In genomic region chr15:4025508-4025904, GRCm38 (mm10) we compare ENCODE assay signal across 8 mouse cellular contexts. TPM values are rescaled to one million over a fixed set of nuclear protein-coding genes. Genes with fewer than 3 reads are reported as not detected.
DNase-seq lines count a peak whose midpoint lies in the region.

No protein-coding gene starts in this region.

- intact Hi-C loops in heart, postnatal 14 days (cut with DNase I) = no loop called here

- H3K36me3 ChIP-seq in embryonic facial prominence, embryonic 10.5 days (replicated peaks) = no peaks in the 10 kb centered on the region
- H3K36me3 ChIP-seq in midbrain, embryonic 10.5 days = no peaks in the 10 kb centered on the region

- H3K27me3 ChIP-seq in embryonic facial prominence, embryonic 10.5 days (replicated peaks; ENCODE audit: low read depth, poor library complexity, severe bottlenecking) = peaks cover 12% of the 10 kb centered on the region; the same call in 1 of the 2 replicates
- peaks cover 22% of the 10 kb centered on the region for H3K27me3 ChIP-seq in midbrain, embryonic 10.5 days (ENCODE audit: low read depth, poor library complexity, severe bottlenecking)

- peak; percentile 9 for DNase-seq in adrenal gland, postnatal 10 days
- no peak for DNase-seq in adrenal gland, adult 2 months
- DNase-seq in embryonic facial prominence, embryonic 10.5 days (ENCODE audit: low spot score) = no peak
- peak; percentile 29 to 41 for DNase-seq in heart, postnatal 14 days
- no peak for DNase-seq in midbrain, embryonic 10.5 days (ENCODE audit: low spot score)
- no peak for DNase-seq in thymus, postnatal 25 days
- no peak for DNase-seq in adrenal gland, postnatal 25 days
- no peak for DNase-seq in cerebellum, adult 9-10 months

- no peaks in the 10 kb centered on the region for H3K9me3 ChIP-seq in embryonic facial prominence, embryonic 10.5 days
- H3K9me3 ChIP-seq in midbrain, embryonic 10.5 days (replicated peaks) = no peaks in the 10 kb centered on the region

- H3K4me1 ChIP-seq in embryonic facial prominence, embryonic 10.5 days = peaks cover 15% of the 10 kb centered on the region
- peaks cover 22% of the 10 kb centered on the region for H3K4me1 ChIP-seq in midbrain, embryonic 10.5 days

- WGBS in embryonic facial prominence, embryonic 10.5 days = 67% methylated on average over 11 of the region's 11 CpGs
- WGBS in midbrain, embryonic 10.5 days = 51% methylated on average over 11 of the region's 11 CpGs

- peak overlapping the region; percentile 92; the same call in 1 of the 2 replicates for H3K27ac ChIP-seq in embryonic facial prominence, embryonic 10.5 days (replicated peaks)
- no peak overlapping the region for H3K27ac ChIP-seq in midbrain, embryonic 10.5 days (replicated peaks)

- H3K4me3 ChIP-seq in embryonic facial prominence, embryonic 10.5 days = peak overlapping the region; percentile 84
- peak overlapping the region; percentile 81; the same call in 1 of the 2 replicates for H3K4me3 ChIP-seq in midbrain, embryonic 10.5 days

RNA-seq across cellular contexts. Expression of gene Oxct1, which starts 0.7 kb away (rescaled TPM):
- 100 to 1,000 TPM; 130 to 134 TPM for total RNA-seq in adrenal gland, postnatal 10 days (2021)
- 100 to 1,000 TPM; 203 to 209 TPM for total RNA-seq in adrenal gland, adult 2 months (2021)
- polyA plus RNA-seq in adrenal gland, adult 2 months (2012; rRNA removed) = 77.9 and 85.9 TPM in 2 replicates
- 102 and 122 TPM in 2 replicates for polyA plus RNA-seq in embryonic facial prominence, embryonic 10.5 days (2016; fragmentation: Nextera tagmentation; extraction: Ambion mirVana)
- 100 to 1,000 TPM; 531 to 576 TPM for total RNA-seq in heart, postnatal 14 days (2021)
- 118 and 140 TPM in 2 replicates for polyA plus RNA-seq in midbrain, embryonic 10.5 days (2016; fragmentation: Nextera tagmentation; extraction: Ambion mirVana)
- 145 and 173 TPM in 2 replicates for total RNA-seq in adrenal gland, postnatal 25 days (2021)

RNA-seq across cellular contexts. Expression of gene AW549877, which starts 30.0 kb away (rescaled TPM):
- total RNA-seq in adrenal gland, postnatal 10 days (2021) = 10 to 100 TPM; 42.2 to 56.5 TPM
- 10 to 100 TPM; 44.2 to 53.6 TPM for total RNA-seq in adrenal gland, adult 2 months (2021)
- 4.1 and 5.4 TPM in 2 replicates for polyA plus RNA-seq in adrenal gland, adult 2 months (2012; rRNA removed)
- 35.0 and 35.5 TPM in 2 replicates for polyA plus RNA-seq in embryonic facial prominence, embryonic 10.5 days (2016; fragmentation: Nextera tagmentation; extraction: Ambion mirVana)
- 10 to 100 TPM; 24.5 to 26.5 TPM for total RNA-seq in heart, postnatal 14 days (2021)
- 41.3 and 52.2 TPM in 2 replicates for polyA plus RNA-seq in midbrain, embryonic 10.5 days (2016; fragmentation: Nextera tagmentation; extraction: Ambion mirVana)
- 51.8 and 72.3 TPM in 2 replicates for total RNA-seq in adrenal gland, postnatal 25 days (2021)

RNA-seq across cellular contexts. Expression of gene Fbxo4, which starts 46.1 kb away (rescaled TPM):
- 10 to 100 TPM; 15.3 to 20.9 TPM for total RNA-seq in adrenal gland, postnatal 10 days (2021)
- total RNA-seq in adrenal gland, adult 2 months (2021) = 10 to 100 TPM; 18.4 to 22.9 TPM
- polyA plus RNA-seq in adrenal gland, adult 2 months (2012; rRNA removed) = 10.2 and 10.9 TPM in 2 replicates
- 4.1 and 4.2 TPM in 2 replicates for polyA plus RNA-seq in embryonic facial prominence, embryonic 10.5 days (2016; fragmentation: Nextera tagmentation; extraction: Ambion mirVana)
- total RNA-seq in heart, postnatal 14 days (2021) = 1 to 10 TPM; 8.6 to 9.7 TPM
- polyA plus RNA-seq in midbrain, embryonic 10.5 days (2016; fragmentation: Nextera tagmentation; extraction: Ambion mirVana) = 4.4 and 5.0 TPM in 2 replicates
- total RNA-seq in adrenal gland, postnatal 25 days (2021) = 21.6 and 25.8 TPM in 2 replicates

Comparison
In these comparisons a context has a peak if more than half of its experiments do, and no peak if none do; other contexts are left out.
1. DNase-seq: peak in adrenal gland, postnatal 10 days (single experiment) and heart, postnatal 14 days (2 of 2); none in adrenal gland, adult 2 months (single experiment), embryonic facial prominence, embryonic 10.5 days (single experiment), midbrain, embryonic 10.5 days (single experiment), thymus, postnatal 25 days (single experiment), adrenal gland, postnatal 25 days (single experiment) and cerebellum, adult 9-10 months (single experiment).